Mouse (Mus musculus) adrenal gland, postnatal 36 days (tissue): Measurements from ENCODE around the gene Tmem246. TPM values are rescaled to one million over a fixed set of nuclear protein-coding genes. Genes with fewer than 3 reads are reported as not detected.
A peak's percentile ranks its signal among the peaks of the same experiment; 100 is the strongest.

ENCODE experiments used
- DNase-seq, 2 experiments: peaks; one replicate each; pipeline ENCODE4 v3.0.0; 2021; ENCODE audit warnings: mixed read lengths in 1 of 2
- total RNA-seq, 2 experiments: library from RNA; stranded (reverse); gene quantifications; 2 replicates each; pipeline ENCODE4 v1.2.3; 2021

The Tmem246 gene
- total RNA-seq, 2 experiments from 2014 or later = 8.2 to 9.4 TPM

GRCm38 (mm10) chr4:49581256-49581655, 16.4 kb downstream of the Tmem246 start:
- no peak for DNase-seq

- DNase-seq = no peak
These were observed 25.5 kb downstream of the Tmem246 start for GRCm38 (mm10) chr4:49572194-49572593.

DNA sequence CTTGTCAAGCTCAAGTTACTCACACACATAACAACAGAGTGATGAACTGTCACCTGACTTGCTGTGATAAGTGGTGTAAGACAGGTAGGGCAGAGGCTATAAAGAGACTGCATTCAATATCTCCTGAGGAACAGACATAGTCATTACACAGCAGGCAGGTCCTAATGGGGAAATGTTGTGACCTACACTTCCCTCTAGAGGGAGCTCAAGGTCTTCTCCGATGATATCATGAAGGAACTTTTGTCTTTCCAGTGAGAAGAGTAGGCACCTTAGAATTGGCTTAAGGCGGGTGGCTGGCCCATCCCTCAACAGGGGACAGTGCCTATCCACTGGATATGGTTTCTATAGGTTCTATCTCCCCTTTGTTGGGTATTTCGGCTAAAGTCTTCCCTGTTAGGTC, 30.1 kb downstream of the Tmem246 start:
- DNase-seq = peak; percentile 18 to 66

DNA sequence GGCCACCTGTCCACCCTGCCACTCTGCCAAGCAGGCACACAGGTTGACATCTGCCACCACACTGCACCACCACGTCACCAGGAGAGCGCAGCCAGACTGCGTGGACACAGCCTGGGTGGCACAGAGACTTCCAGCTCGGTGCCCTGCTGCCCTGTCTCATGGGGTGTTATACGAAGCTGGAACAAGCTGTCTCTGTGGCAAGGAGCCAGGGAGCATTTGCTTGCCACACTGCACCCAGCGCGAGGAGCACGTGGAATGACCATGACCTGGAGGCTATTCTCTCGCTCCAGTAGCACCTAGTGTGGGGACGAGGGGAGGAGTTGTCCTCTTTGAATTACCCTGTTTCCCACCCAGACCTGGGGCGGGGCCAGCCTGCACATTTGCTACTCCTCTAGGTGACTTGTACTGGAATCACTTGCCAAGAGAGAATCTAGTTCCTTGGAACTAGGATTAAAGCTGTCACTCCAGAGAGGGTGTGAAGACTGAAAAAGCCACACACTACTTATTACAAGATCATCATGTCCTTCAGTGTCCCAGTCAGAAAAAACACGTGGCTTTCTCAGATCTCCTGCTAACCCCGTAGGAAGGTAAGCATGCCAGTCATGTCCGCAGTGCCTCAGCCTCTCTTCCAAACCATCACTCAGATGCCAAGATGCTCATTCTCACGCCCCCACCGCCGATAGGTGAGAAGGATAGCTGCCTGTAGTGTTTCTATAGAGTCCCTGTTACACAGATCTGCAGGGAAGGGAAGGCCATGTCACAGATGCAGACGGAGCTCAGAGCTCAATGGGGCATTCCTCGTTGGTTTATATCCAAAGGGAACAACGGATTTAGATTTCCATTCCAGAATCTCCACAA, 37.5 kb downstream of the Tmem246 start:
- peak; percentile 46 to 66 for DNase-seq

- no peak for DNase-seq
These were observed 39.5 kb downstream of the Tmem246 start for GRCm38 (mm10) chr4:49558181-49558580.

- DNase-seq = no peak
These were observed 40.3 kb downstream of the Tmem246 start for GRCm38 (mm10) chr4:49557375-49557774.

- DNase-seq = no peak
These were observed 44.3 kb downstream of the Tmem246 start for GRCm38 (mm10) chr4:49553380-49553779.

- no peak for DNase-seq
These were observed 48.3 kb downstream of the Tmem246 start, which contains the start of gene Aldob for GRCm38 (mm10) chr4:49549383-49549782. TSS of gene Aldob (minus strand) at chr4:49549546.

GRCm38 (mm10) chr4:49547544-49548219, 50.0 kb downstream of the Tmem246 start:
- DNase-seq = no peak

- DNase-seq = no peak
These were observed 50.7 kb downstream of the Tmem246 start for GRCm38 (mm10) chr4:49546873-49547543.

DNA sequence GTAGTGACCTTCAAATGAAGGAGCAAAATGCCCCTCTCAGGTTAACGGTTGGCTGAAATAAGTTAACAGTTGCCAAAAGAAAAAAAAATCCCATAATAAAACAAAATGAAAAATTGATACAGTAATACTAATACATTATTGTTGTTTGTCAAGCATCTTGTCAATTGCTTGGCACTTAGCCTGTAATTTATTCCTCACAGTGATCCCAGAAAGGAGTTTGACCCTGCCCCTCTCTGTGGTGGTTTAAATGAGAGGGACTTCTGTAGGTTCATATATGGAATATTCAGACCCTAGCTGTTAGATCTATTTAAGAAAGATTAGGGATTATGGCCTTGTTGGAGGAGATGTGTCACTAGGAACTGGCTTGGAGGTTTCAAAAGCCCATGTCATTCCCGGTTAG, 51.6 kb downstream of the Tmem246 start:
- no peak for DNase-seq

GRCm38 (mm10) chr4:49540966-49541365, 56.7 kb downstream of the Tmem246 start:
- DNase-seq = no peak

- DNase-seq = no peak
These were observed 58.0 kb downstream of the Tmem246 start for GRCm38 (mm10) chr4:49539665-49540064.

- DNase-seq = peak in 1 of 2 experiments; percentile 3
These were observed 61.0 kb downstream of the Tmem246 start for GRCm38 (mm10) chr4:49536671-49537070.

DNA sequence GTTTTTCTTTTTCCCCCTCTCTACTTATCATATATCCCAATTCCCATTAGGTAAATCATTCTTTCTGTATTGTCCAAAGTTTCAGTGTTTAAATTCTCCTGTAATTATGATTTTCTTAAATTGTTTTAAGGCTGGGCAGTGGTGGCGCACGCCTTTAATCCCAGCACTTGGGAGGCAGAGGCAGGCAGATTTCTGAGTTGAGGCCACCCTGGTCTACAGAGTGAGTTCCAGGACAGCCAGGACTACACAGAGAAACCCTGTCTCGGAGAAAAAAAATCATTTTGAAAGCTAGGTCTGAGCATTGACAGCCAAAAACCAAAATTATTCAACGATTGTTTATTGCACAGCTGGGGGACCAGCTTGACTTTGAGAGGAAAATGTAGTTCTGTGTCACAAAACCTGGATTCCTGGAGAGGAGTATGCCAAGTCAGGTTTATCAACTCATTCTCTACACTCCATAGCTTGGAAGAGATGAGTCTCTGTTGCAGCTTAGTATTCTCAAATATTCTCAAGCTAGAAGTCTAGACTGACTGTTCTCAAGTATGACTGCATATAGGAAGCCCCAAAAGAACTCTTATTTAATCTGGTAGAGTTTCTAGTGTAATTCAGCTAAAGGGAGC, 61.9 kb downstream of the Tmem246 start:
- DNase-seq = no peak

GRCm38 (mm10) chr4:49535036-49535435, 62.6 kb downstream of the Tmem246 start:
- no peak for DNase-seq

Other genes starting within 250 kb of the Tmem246 start
- gene Acnat2, start 189.7 kb downstream of the Tmem246 start, total RNA-seq = not detected
- gene Acnat1, start 124.0 kb downstream of the Tmem246 start, total RNA-seq = 1 to 10 TPM in 1 of 2 experiments, under 1 TPM in 1; 0.95 to 1.1 TPM
- gene Baat, start 91.3 kb downstream of the Tmem246 start, total RNA-seq = under 1 TPM; 0.13 to 0.26 TPM
- gene Mrpl50, start 76.8 kb downstream of the Tmem246 start, total RNA-seq = 10 to 100 TPM; 47.3 to 48.7 TPM
- 1 to 10 TPM; 5.9 to 6.5 TPM for gene Zfp189, start 76.7 kb downstream of the Tmem246 start, total RNA-seq
- gene Aldob, start 48.3 kb downstream of the Tmem246 start, total RNA-seq = under 1 TPM in 1 of 2 experiments, not detected in 1; 0.63 TPM
- 10 to 100 TPM; 53.7 to 54.4 TPM for gene Rnf20, start 34.1 kb upstream of the Tmem246 start, total RNA-seq
- gene Ppp3r2, start 84.1 kb upstream of the Tmem246 start, total RNA-seq = not detected
- gene Grin3a, start 247.9 kb upstream of the Tmem246 start, total RNA-seq = under 1 TPM; 0.13 to 0.20 TPM